Mouse (Mus musculus): ENCODE measurements around the gene Tmem170. TPM values are rescaled to one million over a fixed set of nuclear protein-coding genes. Genes with fewer than 3 reads are reported as not detected.
"Not testable (repeated sequence)": the region's sequence is repeated elsewhere in the genome, so short reads cannot be mapped to it uniquely, and the experiment has no call there.

Tmem170 gene
- total RNA-seq, 2 experiments from 2014 or later, result 4.3 to 5.0 TPM

DNA sequence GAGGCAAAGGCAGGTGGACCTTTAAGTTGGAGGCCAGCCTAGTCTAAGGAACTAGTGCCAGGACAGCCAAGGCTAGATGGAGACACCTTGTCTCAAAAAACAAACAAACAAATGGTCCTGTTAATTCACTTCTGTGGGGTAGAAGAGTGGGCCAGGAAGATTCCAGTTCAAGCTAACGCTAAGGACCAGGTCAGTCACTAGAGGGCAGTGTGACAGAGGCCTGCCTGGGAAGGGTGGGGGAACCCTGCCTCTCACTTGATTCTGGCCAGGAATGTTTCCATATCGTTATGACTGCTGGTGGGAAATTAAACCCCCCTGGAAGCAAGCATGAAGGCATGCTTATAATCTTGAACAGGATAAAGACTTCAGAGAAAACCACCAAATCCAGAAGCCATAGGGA lies 5.0 kb upstream of the Tmem170 start:
- ATAC-seq (replicated peaks; ENCODE audit: low FRiP score, low TSS enrichment, poor library complexity, severe bottlenecking), result peak; percentile 80

DNA sequence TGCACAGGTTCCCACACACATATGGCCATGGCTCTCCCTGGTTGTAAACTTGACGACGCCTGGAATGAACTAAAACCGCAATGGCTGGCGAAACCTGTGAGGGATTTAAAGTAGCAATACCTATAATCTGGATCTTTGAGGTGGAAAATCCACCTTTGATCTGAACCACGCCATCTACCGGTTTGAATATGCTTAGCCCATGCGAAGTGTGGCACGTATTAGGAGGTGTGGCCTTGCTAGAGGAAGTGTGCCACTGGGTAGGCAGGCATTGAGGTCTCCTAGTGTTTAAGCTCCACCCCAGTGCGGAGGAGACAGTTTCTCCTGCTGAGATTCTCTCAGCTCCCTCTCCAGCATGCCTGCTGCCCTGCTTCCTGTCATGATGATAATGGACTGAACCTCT lies 1.2 kb upstream of the Tmem170 start:
- ATAC-seq (replicated peaks; ENCODE audit: low FRiP score, low TSS enrichment, poor library complexity, severe bottlenecking), result no peak

DNA sequence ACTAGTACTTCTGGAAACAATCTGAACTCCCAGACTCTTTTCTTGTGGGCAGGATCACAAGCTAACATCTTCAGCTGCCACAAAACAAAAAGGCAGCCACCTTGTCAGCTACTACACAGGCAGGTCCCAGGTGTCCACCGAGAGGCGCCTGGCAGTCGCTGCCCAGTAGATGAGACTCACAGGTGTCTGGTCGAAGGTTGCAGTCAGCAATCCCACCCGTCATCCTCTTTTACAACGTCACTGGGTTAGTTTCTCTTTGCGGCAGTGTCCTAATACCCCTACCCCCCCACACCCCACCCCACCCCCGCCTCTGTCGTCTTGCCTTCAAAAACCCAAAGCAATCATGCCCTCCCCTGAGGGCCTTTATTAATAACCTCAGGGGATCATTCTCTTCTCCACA lies 792 bp downstream of the Tmem170 start:
- ATAC-seq (replicated peaks; ENCODE audit: low FRiP score, low TSS enrichment, poor library complexity, severe bottlenecking), result peak; percentile 6; the same call in 1 of the 2 replicates

DNA sequence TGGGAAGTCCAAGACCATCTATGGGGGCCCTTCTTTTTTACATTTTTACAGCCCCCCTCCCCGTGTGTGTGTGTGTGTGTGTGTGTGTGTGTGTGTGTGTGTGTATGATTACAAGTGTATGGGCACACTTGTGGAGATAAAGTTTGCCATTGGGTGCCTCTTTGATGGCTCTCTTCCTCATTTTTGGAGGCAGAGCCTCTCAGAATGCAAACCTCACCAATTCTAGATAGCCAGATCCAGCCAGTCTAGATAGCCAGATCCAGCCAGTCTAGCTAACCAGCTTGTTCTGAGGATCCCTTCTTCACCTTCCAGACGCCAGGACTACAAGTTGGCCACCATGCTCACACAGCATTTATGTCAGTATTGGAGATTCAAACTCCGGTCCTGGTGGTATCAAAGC lies 5.3 kb downstream of the Tmem170 start:
- no peak for ATAC-seq (replicated peaks; ENCODE audit: low FRiP score, low TSS enrichment, poor library complexity, severe bottlenecking)

DNA sequence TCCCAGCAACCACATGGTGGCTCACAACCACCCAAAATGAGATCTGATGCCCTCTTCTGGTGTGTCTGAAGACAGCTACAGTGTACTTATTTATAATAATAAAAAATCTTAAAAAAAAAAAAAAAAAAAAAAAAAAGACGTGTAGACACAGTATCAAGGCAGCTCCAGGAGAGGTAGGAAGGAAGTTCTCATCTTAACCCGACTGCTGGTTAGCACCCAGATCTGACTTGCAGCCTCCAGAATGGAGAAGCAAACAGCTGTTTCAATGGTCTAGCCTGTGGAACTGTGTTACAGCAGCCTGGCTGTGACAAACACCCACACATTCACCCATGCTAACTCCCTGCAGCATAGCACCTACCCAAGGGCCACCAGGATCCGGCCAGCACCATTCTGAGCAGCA lies 6.2 kb downstream of the Tmem170 start:
- ATAC-seq (replicated peaks; ENCODE audit: low FRiP score, low TSS enrichment, poor library complexity, severe bottlenecking), result no peak

DNA sequence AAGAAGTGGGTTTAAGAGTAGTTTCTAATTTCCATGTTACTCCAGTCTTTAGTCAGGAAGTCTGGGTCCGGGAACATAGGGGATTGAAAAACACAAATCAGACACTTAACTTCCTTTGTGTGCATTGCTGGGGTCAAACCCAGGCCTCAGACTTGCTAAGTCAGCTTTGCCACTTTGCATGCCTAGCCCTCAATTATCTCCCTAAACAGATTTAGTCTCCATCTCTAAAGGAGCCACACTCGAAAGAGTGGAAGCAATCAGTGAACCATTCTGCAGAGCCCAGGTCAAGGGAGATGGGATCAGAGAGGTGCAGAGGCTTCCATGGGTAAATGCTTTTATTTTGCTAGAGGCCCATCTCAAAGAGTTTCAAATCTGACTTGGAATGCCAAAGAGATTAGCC lies 7.9 kb downstream of the Tmem170 start:
- no peak for ATAC-seq (replicated peaks; ENCODE audit: low FRiP score, low TSS enrichment, poor library complexity, severe bottlenecking)

DNA sequence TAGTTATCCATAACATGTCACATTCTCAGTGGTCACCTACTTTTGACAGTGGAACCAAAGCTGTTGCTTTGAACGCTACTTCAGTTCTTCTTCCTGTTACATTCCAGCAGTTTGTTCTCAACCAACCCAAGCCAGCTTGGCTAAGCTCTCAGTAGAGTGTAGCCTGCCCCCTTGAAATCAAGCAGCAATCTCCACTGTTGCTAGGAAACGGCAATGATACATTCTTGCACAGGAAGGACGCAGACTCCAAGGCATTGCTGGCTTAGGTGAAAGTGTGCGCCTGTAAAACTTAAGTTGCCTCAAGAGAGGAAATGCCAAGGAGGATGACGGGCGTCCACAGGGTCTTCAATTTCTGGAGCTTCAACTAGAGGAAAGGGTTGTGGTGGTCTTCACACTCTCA lies 10.7 kb downstream of the Tmem170 start:
- ATAC-seq (replicated peaks; ENCODE audit: low FRiP score, low TSS enrichment, poor library complexity, severe bottlenecking), result no peak

DNA sequence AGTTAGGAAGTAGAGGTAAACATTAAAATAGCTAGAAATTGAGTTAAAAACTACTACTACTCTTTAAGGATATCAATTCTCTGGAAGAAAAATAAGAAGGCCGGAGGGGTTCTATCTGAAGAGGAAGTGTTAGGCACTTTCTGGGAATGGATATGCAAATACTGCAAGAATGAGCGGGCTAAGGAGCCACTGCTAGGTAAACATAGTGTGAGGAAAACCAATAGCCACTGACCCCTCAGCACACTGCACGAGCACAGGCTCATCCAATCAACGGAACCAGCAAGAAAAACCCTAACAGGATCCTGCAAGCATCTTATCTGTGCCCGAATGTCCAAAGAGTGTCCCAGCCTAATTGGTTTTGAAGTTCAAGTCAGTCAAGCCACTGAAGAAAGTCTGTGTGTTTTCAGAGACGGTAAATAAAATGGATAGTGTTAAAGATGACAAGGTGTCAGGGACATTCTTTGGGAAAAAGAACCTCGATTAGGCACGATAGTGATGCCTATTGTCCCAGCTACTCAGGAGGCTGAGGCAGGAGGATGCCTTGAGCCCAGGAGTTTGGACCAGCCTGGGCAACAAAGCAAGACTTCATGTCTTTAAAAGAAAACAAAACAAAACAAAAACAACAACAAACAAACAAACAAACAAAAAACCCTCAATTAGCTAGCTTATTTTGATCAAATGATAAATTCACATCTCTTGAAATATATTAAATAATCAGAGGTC lies 11.3 kb downstream of the Tmem170 start:
- no peak; the same call in 1 of the 2 replicates for ATAC-seq (replicated peaks; ENCODE audit: low FRiP score, low TSS enrichment, poor library complexity, severe bottlenecking)

DNA sequence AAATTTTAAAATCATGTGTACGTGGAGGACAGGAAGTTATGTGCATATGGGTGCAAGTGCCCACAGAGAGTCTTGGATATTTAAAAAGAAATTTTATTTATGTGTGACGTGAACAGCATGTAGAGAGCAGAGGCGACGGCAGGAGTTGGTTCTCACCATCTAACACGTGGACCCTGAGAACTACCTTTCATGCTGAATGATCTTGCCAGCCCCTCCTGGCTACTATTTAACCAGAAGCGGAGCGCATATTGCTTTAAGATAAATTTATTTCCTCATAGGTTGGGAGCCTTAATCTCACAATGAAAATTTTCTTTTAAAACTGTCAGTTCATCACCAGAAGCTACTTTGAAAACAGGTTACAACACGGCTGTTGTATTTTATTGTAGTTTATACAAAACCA lies 11.9 kb downstream of the Tmem170 start:
- no peak for ATAC-seq (replicated peaks; ENCODE audit: low FRiP score, low TSS enrichment, poor library complexity, severe bottlenecking)

DNA sequence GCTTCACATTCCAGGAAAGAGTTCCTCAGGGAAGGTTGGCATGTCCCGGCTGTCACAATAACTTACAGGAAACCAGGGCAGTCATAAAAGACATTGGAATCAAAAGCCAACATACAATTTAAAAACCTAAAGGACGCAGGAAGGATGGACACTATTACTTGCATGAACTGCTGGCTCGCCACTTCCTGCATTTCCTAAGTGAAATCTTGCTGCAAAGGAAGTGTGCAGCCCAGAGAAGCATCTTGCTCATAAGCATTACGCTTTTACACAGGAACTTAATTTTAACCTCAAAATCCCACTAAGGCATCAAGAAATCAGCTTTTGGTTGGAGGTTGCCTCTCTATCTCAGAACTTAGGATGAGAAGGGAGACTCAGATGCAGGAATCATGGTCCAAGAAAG lies 13.3 kb downstream of the Tmem170 start:
- ATAC-seq (replicated peaks; ENCODE audit: low FRiP score, low TSS enrichment, poor library complexity, severe bottlenecking), result no peak

DNA sequence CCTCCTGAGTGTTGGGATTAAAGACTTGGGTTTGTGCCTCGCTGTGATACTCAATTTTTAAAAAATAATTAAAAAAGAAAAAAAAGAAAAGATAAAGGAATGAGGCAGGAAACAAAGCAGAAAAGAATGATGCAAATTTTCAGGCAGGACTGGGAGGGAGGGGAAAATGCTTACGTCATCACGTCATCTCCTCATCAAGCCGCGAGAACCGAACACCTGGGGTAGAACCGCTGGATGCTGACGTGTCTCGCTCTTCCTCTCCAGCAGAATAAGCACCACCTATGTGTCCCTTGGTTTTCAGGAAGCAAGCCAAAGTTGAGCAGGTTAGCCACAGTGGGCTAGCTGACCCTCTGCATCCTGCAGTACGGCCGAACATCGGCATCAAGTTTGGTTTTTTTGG lies 20.6 kb downstream of the Tmem170 start:
- ATAC-seq (replicated peaks; ENCODE audit: low FRiP score, low TSS enrichment, poor library complexity, severe bottlenecking), result no peak

DNA sequence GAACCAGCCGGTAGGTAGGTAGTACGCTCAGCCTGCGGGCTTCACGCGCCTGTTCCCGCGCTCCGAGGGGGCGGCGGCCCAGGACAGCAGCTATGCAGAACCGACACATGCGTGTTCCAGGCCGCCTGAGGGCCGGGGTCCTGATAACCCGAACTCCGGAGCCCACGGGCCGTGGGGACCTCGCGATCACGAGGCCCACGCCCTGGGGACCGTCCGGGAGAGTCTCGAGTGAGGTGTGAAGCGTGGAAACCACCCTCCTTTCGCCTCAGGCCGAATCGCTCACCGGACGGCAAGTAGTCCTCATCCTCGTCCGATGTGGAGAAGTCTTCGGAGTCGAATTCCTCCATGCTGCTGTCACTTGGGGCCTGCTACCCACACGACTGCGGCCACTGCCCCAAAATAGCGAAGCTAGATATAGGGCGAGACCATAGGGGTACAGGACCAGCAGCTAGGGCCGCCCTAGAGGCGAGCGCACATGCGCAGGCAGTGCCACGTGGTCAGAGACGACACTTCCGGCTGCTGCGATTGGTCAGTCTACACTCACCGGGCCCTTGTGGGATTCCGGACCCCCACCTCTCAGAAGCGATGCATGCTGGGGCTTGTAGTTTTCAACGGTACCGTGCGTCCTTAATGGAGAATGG lies 22.6 kb downstream of the Tmem170 start, which contains the start of gene Cfdp1:
Cfdp1 (minus strand) TSS at position 431 of the 641 bp plus-strand sequence.
- ATAC-seq (replicated peaks; ENCODE audit: low FRiP score, low TSS enrichment, poor library complexity, severe bottlenecking), result peak; percentile 98

DNA sequence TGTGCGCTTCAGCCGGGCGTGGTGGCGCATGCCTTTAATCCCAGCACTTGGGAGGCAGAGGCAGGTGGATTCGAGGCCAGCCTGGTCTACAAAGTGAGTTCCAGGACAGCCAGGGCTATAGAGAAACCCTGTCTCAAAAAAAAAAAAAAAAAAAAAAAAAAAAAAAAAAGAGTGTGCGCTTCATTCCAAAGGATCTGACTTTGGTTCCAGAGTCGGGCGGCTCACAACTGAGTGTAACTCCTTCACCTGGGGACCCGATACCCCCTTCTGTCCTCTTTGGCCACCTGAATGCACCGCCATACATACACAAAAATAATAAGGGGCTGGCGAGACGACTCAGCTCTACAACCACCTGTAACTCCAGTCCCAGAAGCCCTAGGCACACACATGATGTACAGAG lies 23.3 kb downstream of the Tmem170 start:
- not testable (repeated sequence) for ATAC-seq (replicated peaks; ENCODE audit: low FRiP score, low TSS enrichment, poor library complexity, severe bottlenecking)

DNA sequence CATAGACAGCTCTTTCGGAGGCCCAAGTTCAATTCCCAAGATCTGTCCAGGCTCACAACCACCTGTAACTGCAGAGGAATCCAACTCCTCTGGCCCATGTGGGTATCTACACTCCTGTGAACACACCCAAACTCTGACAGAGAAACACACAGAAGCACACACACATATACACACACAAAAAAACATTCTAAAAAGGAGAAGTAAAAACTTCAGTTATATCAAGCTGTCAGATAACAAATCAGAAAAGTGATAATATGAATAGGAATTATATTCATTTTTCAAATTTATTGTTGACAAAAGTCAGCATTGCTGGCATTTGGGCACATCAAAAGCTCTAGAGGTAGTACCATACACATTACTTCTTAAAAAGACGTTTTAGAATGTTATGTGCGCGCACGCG lies 29.8 kb downstream of the Tmem170 start:
- no peak for ATAC-seq (replicated peaks; ENCODE audit: low FRiP score, low TSS enrichment, poor library complexity, severe bottlenecking)

DNA sequence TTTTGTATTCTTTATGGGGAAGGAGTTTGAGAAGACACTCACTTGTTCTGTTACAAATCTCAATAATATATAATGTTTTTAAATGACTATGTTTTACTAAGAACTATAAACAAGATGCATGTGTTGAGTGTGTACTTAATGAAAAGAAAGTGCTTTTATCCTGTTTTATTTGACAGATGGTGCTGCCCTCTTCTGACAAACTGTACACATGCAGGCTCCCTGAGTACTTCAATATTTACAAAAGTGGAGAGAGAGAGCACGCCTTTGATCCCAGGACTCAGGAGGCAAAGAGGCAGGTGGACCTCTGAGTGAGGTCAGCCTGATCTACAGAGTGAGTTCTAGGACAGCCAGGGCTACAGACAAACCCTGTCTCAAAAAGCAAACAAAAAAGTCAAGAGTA lies 41.0 kb downstream of the Tmem170 start:
- no peak for ATAC-seq (replicated peaks; ENCODE audit: low FRiP score, low TSS enrichment, poor library complexity, severe bottlenecking)

DNA sequence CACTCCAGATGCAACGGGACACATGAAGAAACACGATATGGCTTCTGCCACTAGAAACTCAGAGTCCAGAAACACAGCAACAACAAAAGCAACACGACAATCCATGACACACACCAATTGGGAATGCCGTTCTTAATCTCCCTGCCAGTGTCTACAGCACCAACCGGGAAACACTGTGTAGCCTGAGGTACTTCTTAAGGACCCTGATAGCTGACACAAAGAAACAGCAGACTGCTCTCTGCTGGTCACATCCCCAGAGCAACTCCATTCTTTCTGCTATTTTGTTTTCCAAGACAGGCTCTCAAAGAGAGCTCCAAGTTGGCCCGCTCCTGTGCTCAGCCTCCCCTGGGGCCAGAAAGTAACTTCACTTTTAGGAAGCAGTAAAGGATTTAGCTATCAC lies 42.5 kb downstream of the Tmem170 start:
- ATAC-seq (replicated peaks; ENCODE audit: low FRiP score, low TSS enrichment, poor library complexity, severe bottlenecking), result no peak

DNA sequence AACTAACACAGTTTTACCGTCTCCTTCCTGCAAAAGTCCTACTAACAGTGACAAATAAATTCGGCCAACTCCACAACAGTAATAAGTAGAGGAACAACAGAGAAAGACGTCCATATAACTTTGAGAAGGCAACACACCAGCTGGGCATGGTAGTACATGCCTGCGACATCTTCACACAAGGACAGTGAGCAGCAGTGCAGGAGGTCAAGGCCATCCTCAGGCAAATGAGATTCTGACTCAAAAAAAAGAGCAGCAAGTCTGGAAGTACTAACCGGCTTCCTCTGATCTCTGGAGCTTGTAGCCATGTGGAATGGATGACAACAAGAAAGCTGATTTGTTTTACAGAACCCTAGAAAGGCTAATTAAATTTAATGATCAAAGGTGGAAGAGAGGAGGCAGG lies 43.6 kb downstream of the Tmem170 start:
- no peak for ATAC-seq (replicated peaks; ENCODE audit: low FRiP score, low TSS enrichment, poor library complexity, severe bottlenecking)

DNA sequence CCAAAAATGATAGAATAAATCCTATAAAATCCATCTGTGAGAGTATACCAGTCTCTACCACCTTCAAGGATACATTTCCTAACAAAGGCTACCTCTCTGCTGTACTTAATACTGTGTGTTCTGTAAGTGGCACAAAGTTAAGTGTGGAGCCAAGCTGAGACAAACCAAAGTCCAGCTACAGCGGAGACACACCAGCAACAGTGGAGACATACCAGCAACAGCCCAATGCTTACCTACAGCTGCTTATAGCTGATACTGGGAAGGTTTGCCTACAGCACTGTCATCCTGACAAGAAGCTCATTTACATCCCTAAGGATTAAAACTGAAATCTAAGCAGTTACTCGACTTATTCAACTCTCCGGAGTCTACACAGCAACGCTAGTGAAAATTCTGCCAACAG lies 44.6 kb downstream of the Tmem170 start:
- ATAC-seq (replicated peaks; ENCODE audit: low FRiP score, low TSS enrichment, poor library complexity, severe bottlenecking), result no peak

DNA sequence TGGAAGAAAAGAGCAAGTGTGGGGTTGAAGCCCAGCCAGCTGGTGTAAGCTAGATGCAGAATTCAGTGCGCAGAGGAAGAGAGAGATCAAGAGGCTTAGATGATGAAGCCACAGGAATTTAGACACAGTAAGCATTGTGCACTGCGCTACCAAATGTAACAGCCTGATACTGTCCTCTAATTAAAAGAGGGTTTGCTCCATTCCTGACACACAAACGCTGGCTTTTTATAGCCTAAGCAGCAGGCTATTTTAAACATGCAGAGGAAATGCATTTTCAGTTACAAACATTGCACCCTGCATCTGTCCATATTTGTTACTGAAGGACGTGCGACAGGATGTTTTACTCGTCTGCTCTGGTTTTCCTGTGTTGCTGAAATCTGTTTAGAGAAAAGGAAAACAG lies 48.0 kb downstream of the Tmem170 start:
- no peak for ATAC-seq (replicated peaks; ENCODE audit: low FRiP score, low TSS enrichment, poor library complexity, severe bottlenecking)

DNA sequence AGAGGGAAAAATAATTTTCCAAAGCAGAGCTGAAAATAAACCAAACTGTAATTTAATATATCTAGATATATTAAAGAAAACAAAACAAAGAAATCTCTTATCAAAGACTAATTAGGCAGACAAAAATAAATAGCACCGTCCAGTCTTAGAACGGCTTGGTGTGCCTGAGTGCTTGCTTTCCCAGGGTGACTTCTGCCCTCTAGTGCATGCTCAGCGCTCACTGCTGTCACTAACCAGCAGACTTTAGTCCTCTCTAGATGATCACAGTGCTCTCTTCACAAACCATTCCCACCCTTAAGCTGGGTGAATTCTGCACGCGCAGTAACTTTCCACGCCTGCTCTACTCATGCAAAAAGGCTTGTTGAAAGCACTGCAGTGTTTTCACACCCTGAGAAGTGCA lies 51.3 kb downstream of the Tmem170 start:
- no peak for ATAC-seq (replicated peaks; ENCODE audit: low FRiP score, low TSS enrichment, poor library complexity, severe bottlenecking)

DNA sequence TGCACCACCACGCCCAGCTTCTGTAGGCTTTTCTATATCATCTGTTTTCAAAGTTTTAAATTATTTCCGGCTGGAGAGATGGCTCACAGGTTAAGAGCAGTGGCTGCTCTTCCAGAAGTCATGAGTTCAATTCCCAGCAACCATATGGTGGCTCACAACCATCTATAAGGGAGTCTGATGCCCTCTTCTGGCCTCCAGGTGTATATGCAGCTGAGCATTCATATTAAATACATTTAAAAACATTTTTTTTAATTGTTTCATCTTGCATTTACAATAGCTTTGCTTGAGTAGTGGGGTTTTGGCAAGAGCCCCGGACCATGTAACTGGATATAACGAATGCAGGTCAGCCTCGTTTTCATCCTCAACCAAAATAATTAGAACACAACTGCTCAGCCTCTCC lies 52.2 kb downstream of the Tmem170 start:
- ATAC-seq (replicated peaks; ENCODE audit: low FRiP score, low TSS enrichment, poor library complexity, severe bottlenecking), result no peak
